Mouse (Mus musculus) testis, adult 2 months (tissue): ENCODE results near the gene Aacs.
A peak's percentile ranks its signal among the peaks of the same experiment; 100 is the strongest.

Experiments
- CTCF ChIP-seq: fragments of 200-500 bp; IDR thresholded peaks from 2 replicates; pipeline ENCODE4 v1.5.1; 2012; ENCODE audit warnings: low read depth, mild to moderate bottlenecking, inconsistent platforms, low read length, moderate library complexity; ENCODE audit not compliant: control insufficient read depth, insufficient read depth, insufficient replicate concordance
- POLR2A ChIP-seq: fragments of 200-500 bp; IDR thresholded peaks from 2 replicates; pipeline ENCODE4 v1.6.1; 2012; ENCODE audit warnings: low read depth, mild to moderate bottlenecking, inconsistent platforms, low read length, moderate library complexity; ENCODE audit not compliant: control insufficient read depth

DNA sequence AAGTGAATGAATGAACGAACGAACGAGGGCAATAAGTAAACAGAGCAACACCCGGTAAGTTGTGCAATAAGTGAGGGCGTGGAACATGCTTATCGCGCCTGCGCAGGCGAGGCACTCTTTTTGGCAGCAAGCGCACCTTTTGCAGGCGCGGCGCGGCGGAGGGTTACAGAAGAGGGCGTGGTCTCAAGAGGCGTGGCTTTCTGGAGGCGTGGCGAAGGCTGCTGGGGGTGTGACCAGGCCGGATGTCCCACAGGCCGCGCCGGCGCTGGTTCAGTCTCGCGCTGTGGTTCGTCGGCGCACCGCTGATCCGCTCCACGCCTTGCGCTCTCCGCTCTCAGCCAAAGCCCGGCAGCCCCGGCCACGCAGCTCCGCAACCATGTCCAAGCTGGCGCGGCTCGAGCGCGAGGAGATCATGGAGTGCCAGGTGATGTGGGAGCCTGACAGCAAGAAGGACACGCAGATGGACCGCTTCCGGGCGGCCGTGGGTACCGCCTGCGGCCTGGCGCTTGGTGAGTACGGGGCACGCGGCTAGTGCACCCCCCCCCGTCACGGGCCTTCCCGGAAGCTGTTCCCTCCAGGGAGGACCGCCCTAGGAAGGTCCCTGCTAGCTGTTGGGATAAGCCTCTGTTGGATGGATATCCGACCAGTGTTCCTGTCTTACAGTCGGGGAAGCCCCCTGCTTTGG, at the start of gene Aacs:
- peak; percentile 85 for TF ChIP-seq POLR2A
- no peak for TF ChIP-seq CTCF
